Mouse (Mus musculus) adrenal gland, postnatal 14 days (tissue): Measurements from ENCODE around the gene A530064D06Rik. TPM values are rescaled to one million over a fixed set of nuclear protein-coding genes. Genes with fewer than 3 reads are reported as not detected.

Source experiments
- total RNA-seq: library from RNA; stranded (reverse); gene quantifications from 2 replicates; pipeline ENCODE4 v1.2.3, GENCODE M21; 2021

A530064D06Rik gene
- total RNA-seq, 1 experiment from 2014 or later = not detected

Other genes with a start within 250 kb of the A530064D06Rik start
- 20.6 and 28.1 TPM in 2 replicates for gene Foxp4, start 242.6 kb downstream of the A530064D06Rik start, total RNA-seq
- gene 1700122O11Rik, start 129.0 kb downstream of the A530064D06Rik start, total RNA-seq = not detected in 2 replicates
- gene 1700067P10Rik, start 78.0 kb downstream of the A530064D06Rik start, total RNA-seq = not detected in 2 replicates
- 0.15 TPM in 1 of 2 replicates, not detected in the other for gene 9830107B12Rik, start 21.0 kb downstream of the A530064D06Rik start, total RNA-seq
- 0.11 TPM in 2 replicates for gene Trem1, start 65.5 kb upstream of the A530064D06Rik start, total RNA-seq
- gene Trem3, start 80.5 kb upstream of the A530064D06Rik start, total RNA-seq = 0.48 TPM in 1 of 2 replicates, not detected in the other
- 0.89 and 1.8 TPM in 2 replicates for gene Treml4, start 97.0 kb upstream of the A530064D06Rik start, total RNA-seq
- gene Treml2, start 132.2 kb upstream of the A530064D06Rik start, total RNA-seq = 0.93 and 5.6 TPM in 2 replicates
- gene B430306N03Rik, start 148.9 kb upstream of the A530064D06Rik start, total RNA-seq = 0.19 and 0.45 TPM in 2 replicates
- 2.1 and 2.4 TPM in 2 replicates for gene Trem2, start 179.1 kb upstream of the A530064D06Rik start, total RNA-seq
- 0.30 and 0.48 TPM in 2 replicates for gene Treml1, start 192.6 kb upstream of the A530064D06Rik start, total RNA-seq
- gene Nfya, start 242.6 kb upstream of the A530064D06Rik start, total RNA-seq = 33.1 and 35.8 TPM in 2 replicates
- 18.7 and 22.9 TPM in 2 replicates for gene Oard1, start 242.7 kb upstream of the A530064D06Rik start, total RNA-seq